Mouse (Mus musculus): ENCODE results near the gene Spem1.

Spem1 gene

GRCm38 (mm10) chr11:69836703-69837576 lies 15.0 kb upstream of the Spem1 start:
- no peak for DNase-seq (ENCODE audit: low read depth in 1 of 2, low spot score in 2 of 2)

- DNase-seq (ENCODE audit: low read depth in 1 of 2, low spot score in 2 of 2) = no peak
These were observed 14.0 kb upstream of the Spem1 start for GRCm38 (mm10) chr11:69835966-69836335.

DNA sequence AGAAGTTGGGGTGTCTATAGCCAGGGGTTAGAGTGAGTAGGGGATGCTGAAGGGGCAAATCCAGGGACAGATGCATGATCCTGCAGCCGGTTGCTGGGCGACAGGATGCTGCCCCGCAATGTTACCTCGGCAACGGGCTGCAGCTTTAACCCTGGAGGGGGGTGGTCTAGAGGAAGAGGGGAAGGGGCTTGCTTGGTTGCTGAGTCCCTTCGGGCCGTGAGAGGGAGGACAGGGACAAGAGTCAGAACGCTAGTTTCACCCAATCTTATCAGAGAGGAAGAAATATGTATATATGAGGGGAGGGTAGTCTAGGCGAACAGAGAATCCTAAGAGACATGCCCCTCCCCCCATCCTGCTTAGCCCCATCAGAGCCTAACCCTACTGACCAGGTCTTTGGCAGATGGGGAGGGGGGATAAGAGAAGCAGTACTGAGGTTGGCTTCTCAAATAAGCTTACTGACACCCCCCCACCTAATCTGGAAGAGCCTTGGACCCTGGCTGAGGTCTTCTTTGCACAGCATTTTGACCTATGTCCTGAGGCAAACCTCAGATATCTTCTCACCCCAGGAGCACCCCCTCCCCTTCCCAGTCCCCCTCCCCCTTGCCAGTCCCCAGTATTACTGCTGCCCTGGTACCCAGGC lies 13.5 kb upstream of the Spem1 start:
- DNase-seq (ENCODE audit: low read depth in 1 of 2, low spot score in 2 of 2) = no peak

- DNase-seq (ENCODE audit: low read depth in 1 of 2, low spot score in 2 of 2) = no peak
These were observed 12.1 kb upstream of the Spem1 start for GRCm38 (mm10) chr11:69834001-69834549.

GRCm38 (mm10) chr11:69833554-69833953 lies 11.6 kb upstream of the Spem1 start:
- no peak for DNase-seq (ENCODE audit: low read depth in 1 of 2, low spot score in 2 of 2)

DNA sequence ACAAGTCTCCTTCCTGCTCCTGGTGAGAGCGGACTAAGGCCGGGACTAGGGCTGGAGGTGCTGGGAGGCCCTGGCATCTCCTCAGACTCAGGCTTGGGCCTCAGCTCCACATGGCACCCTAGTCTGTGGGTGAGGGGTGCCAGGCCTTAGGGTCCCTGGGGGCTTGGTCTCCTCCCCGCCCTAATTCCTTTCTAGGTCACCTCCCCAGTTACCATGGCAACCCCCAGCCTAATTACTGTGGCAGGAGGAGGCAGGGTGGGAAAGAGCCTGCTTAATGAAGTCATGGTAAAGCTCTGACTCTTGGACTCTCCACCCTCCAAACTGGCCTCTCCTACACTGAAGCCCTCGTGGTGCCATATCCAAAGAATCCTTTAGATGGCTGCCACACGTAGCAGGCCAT lies 6.9 kb upstream of the Spem1 start:
- DNase-seq (ENCODE audit: low read depth in 1 of 2, low spot score in 2 of 2) = no peak

DNA sequence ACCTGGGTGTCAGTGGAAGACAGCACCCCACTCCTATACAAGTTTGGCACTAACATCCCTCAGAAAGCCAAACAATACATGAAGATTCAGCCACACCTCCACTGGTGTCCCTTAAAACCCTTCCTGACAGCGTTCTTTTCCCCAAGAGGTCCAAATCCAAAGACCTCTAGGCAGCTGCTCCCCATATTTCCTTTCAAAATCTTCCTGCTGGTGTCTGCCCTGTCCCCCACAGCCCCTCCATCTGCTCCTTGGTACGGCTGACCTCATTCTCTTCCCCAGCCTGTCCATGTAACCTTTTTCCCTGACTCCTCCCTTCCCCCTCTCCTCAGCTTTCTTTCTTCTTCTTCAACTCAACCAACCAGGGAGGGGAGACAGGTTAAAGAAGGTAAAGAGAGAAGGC lies 1.5 kb upstream of the Spem1 start:
- no peak for DNase-seq (ENCODE audit: low read depth in 1 of 2, low spot score in 2 of 2)

- DNase-seq (ENCODE audit: low read depth in 1 of 2, low spot score in 2 of 2) = no peak
These were observed 3.1 kb downstream of the Spem1 start for GRCm38 (mm10) chr11:69818871-69819270.

- DNase-seq (ENCODE audit: low read depth in 1 of 2, low spot score in 2 of 2) = no peak
These were observed 3.6 kb downstream of the Spem1 start, which contains the start of gene Spem2 for GRCm38 (mm10) chr11:69818365-69818764. Gene Spem2 (minus strand): TSS chr11:69818465.

DNA sequence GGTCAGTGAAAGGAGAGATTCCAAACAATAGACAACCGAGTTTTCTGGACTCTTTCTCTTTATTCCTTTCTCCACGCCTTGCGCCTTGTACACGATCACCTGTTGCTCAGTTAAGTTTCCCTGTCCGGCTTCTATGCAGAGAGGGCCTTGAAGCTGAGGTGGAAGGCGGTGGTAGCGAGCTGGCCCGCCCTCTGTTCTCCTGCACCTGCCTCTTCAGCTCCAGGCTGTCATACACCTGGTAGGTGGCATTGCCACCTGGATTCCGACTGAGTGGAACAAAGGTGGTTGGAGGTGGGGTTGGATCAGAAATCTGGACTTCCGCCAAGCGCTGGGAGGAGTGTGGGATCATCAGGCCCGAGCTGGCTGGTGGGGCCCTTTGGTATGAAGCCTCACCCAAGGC lies 5.5 kb downstream of the Spem1 start:
- no peak for DNase-seq (ENCODE audit: low read depth in 1 of 2, low spot score in 2 of 2)

DNA sequence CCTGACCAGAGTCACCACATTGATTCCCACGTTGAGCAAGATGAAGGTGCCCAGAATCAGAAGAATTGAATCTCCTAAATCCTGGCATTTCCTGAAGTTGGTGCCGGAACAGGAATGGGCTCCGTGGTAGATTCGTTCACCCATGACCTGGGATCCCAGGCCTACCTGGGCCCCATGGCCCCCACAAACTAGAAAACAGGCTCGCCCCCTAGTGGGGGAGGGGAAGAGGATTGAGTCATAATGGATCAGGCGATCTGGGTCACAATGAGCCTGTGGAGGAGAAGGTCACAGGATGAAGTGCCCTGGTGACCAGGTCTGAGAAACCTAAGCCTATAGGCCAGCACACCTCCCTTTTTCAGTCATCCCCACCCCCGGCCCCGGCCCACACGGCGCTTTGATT lies 6.8 kb downstream of the Spem1 start, which contains the start of gene Gm39566:
Gene Gm39566, minus strand, starts transcription at position 144 of the 400 bp plus-strand sequence.
- DNase-seq (ENCODE audit: low read depth in 1 of 2, low spot score in 2 of 2) = no peak

GRCm38 (mm10) chr11:69810280-69810679 lies 11.7 kb downstream of the Spem1 start:
- DNase-seq (ENCODE audit: low read depth in 1 of 2, low spot score in 2 of 2) = no peak

- no peak for DNase-seq (ENCODE audit: low read depth in 1 of 2, low spot score in 2 of 2)
These were observed 14.3 kb downstream of the Spem1 start for GRCm38 (mm10) chr11:69807641-69808040.

DNA sequence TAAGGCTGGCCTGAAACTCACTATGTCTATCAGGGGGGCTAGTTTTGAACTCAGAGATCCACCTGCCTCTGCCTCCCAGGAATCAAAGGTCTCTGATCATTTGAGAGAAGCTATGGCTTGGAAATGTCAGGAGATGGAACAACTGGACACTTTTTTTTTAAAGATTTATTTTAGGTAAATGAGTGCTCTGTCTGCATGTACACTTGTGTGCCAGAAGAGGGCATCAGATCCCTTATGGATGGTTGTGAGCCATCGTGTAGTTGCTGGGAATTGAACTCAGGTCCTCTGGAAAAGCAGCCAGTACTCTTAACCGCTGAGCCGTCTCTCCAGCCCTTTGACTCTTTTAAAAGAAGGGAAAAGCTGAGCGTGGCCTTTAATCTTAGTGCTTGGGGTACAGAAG lies 15.6 kb downstream of the Spem1 start:
- no peak for DNase-seq (ENCODE audit: low read depth in 1 of 2, low spot score in 2 of 2)

GRCm38 (mm10) chr11:69804972-69805909 lies 16.7 kb downstream of the Spem1 start, which contains the start of gene Tmem102:
Gene Tmem102 (minus strand): TSS chr11:69805624.
- no peak for DNase-seq (ENCODE audit: low read depth in 1 of 2, low spot score in 2 of 2)

DNA sequence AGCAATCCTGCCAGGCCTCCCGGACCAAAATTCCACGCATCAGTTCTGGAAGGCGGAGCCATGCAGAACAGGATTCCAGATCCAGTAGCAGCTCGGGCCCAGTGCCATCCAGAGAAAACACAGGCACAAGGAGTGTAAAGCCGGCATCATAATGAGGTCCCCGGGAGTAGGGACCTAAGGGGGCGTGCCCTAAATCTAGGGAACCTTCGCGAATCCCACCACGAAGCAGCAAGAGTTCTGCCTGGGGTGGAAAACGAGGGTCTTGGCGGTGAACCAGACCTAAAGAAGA lies 17.4 kb downstream of the Spem1 start:
- no peak for DNase-seq (ENCODE audit: low read depth in 1 of 2, low spot score in 2 of 2)

GRCm38 (mm10) chr11:69803786-69804651 lies 18.0 kb downstream of the Spem1 start:
- DNase-seq (ENCODE audit: low read depth in 1 of 2, low spot score in 2 of 2) = peak in 1 of 2 experiments; percentile 55

DNA sequence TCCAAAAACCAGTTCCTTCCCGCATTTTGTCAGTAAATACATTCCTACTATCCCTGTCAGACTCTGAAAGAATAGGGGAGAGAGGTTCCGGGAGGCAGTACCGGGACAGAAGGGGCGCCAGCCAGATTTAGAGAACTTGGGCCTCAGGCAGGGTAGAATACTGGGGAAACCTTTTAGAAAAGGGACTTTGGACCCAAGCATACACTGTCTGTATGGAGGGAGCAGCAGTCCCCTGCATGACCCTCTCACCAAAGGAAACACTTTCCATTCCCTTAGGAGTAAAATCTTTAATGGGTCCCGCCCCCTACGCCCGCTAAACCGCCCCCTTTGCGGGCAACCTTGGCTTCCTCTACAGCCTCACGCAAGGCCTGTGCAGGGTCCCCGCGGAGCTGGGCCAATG lies 18.7 kb downstream of the Spem1 start:
- DNase-seq (ENCODE audit: low read depth in 1 of 2, low spot score in 2 of 2) = no peak

DNA sequence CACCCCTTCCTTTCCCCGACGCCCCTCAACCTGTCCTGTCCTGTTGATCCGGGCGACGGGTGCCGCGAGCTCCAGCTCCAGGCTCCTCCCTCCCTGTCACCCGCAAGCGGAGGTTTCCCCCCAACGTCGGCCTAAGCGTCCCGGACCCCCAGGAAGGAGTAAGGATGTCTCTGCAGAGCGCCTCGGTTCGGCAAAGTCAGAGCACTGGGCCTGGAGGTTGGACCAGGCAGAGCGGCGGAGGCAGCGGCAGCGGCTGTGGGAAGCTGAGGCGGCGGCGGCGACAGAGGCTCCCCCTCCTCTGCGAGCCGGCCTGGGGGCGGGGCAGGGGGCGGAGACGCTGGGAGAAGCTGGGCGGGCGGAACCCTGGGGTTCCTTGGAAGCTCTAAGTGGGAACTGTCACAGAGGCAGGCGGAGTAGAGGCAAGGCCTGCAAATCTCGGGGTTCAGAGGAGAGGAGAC lies 19.3 kb downstream of the Spem1 start:
- DNase-seq (ENCODE audit: low read depth in 1 of 2, low spot score in 2 of 2) = no peak

GRCm38 (mm10) chr11:69801379-69801977 lies 20.5 kb downstream of the Spem1 start, which contains the start of gene Fgf11:
Gene Fgf11 (minus strand): TSS chr11:69801857.
- no peak for DNase-seq (ENCODE audit: low read depth in 1 of 2, low spot score in 2 of 2)
